Mouse (Mus musculus) limb, embryonic 10.5 days (tissue): Measurements from ENCODE around the gene Plcb4. TPM values are rescaled to one million over a fixed set of nuclear protein-coding genes. Genes with fewer than 3 reads are reported as not detected.
A peak's percentile ranks its signal among the peaks of the same experiment; 100 is the strongest.

Source experiments
- DNase-seq: peaks from one replicate; pipeline ENCODE4 v3.0.0-alpha.2; 2017; ENCODE audit warnings: low spot score
- H3K27ac ChIP-seq: fragments of 300-500 bp; sonication (generic); 2 replicates; pipeline ENCODE4 v1.5.1; 2016; ENCODE audit warnings: mild to moderate bottlenecking
- H3K27me3 ChIP-seq: fragments of 300-500 bp; sonication (generic); 2 replicates; pipeline ENCODE4 v1.6.1; 2016; ENCODE audit warnings: low read depth, mild to moderate bottlenecking; ENCODE audit not compliant: poor library complexity, severe bottlenecking
- H3K36me3 ChIP-seq: fragments of 300-500 bp; sonication (generic); 2 replicates; pipeline ENCODE4 v1.6.1; 2016; ENCODE audit warnings: mild to moderate bottlenecking, moderate library complexity
- H3K4me1 ChIP-seq: fragments of 300-500 bp; sonication (generic); 2 replicates; pipeline ENCODE4 v1.6.1; 2016
- H3K4me3 ChIP-seq: fragments of 300-500 bp; sonication (generic); 2 replicates; pipeline ENCODE4 v1.5.1; 2016; ENCODE audit warnings: mild to moderate bottlenecking, moderate library complexity
- H3K9me3 ChIP-seq: fragments of 300-500 bp; sonication (generic); replicated peaks from 2 replicates; pipeline ENCODE4 v1.6.1; 2016; ENCODE audit warnings: mild to moderate bottlenecking
- WGBS: fragments of 180-500 bp; shearing (Covaris S2); methylation state at CpG from one replicate; pipeline ENCODE4 v1.1.7; 2016; 5-methylcytosine and 5-hydroxymethylcytosine counted together
- polyA plus RNA-seq: library from polyadenylated mRNA; unstranded; fragments of >200 nt; fragmentation: Nextera tagmentation; extraction: Ambion mirVana; gene quantifications from 2 replicates; pipeline ENCODE4 v1.2.1, GENCODE M21; 2016

The Plcb4 gene
- polyA plus RNA-seq, 1 experiment from 2014 or later: 10.7 TPM

DNA sequence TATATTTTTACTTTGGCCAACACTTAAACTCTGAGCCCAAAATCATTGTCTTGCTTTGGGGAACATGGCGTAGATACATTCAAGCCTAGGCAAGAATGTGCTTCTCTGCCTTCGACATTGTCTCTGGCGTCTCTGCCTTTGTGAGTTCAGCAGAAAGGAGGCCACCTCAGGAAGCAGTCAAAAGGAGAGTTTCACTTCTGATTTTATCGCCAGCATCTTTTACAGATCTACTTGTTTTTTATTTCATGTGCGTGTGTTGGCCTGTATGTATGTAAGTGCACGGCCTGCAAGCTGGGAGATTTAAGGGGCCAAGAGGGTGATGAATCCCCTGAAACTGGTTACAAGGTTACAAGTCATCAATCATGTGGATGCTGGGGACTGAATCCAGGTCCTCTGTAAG is 6.8 kb upstream of the Plcb4 start:
- no peak overlapping the region for H3K27ac ChIP-seq
- DNase-seq: no peak
- no peaks in the 10 kb centered on the region for H3K27me3 ChIP-seq
- H3K36me3 ChIP-seq: no peaks in the 10 kb centered on the region
- no peaks in the 10 kb centered on the region for H3K9me3 ChIP-seq
- H3K4me3 ChIP-seq: no peak overlapping the region
- WGBS: 82% methylated on average over 6 of the region's 6 CpGs
- H3K4me1 ChIP-seq: no peaks in the 10 kb centered on the region; the same call in 1 of the 2 replicates

DNA sequence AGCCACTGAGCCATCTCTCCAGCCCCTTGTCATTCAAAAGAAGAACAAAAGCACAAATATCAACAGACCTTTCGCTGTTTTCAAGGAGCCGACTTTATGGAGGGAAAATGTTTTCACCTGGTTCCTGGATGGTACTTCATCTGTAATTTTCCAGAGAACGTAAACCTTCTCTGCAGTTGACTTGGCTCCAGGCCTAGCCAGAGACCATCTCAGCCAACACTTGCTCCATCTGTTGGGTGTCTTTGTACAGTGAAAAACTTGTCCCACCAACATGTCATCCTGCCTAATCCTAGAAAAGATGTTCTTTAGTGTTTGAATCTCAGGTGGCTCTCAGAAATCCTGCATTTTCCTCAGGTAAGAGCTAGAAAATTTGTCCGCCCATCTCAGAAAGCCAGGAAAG is 6.4 kb upstream of the Plcb4 start:
- Histone ChIP-seq H3K27ac (no peak overlapping the region), H3K4me3 (no peak overlapping the region), H3K27me3 (no peaks in the 10 kb centered on the region), H3K9me3 (no peaks in the 10 kb centered on the region), H3K4me1 (no peaks in the 10 kb centered on the region; the same call in 1 of the 2 replicates), H3K36me3 (no peaks in the 10 kb centered on the region)
- 89% methylated on average over 4 of the region's 4 CpGs for WGBS
- DNase-seq: no peak

DNA sequence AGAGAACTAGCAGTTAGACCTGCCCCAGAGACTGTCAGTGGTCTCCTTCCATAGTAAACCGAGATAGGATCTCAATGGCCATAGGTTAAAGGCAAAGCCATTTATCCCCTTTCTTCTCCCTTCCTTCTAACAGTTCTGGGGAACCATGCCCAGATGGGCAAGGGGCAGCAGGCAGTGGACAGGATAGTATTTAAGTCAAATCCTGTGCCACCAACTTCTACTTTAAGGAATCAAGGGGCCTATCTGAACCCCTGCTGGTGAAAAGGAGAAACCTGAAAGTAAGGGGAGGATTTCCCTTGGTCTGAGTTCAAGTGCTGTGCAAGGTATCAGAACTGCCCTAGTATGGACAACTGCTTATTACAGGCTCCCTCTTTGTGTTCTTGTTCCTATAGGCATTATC is 2.9 kb upstream of the Plcb4 start:
- no peak overlapping the region for H3K27ac ChIP-seq
- no peaks in the 10 kb centered on the region for H3K27me3 ChIP-seq
- no peaks in the 10 kb centered on the region for H3K36me3 ChIP-seq
- H3K4me3 ChIP-seq: no peak overlapping the region
- peaks cover 9% of the 10 kb centered on the region for H3K4me1 ChIP-seq
- H3K9me3 ChIP-seq: no peaks in the 10 kb centered on the region
- no peak for DNase-seq
- 82% methylated on average over 1 of the region's 1 CpGs for WGBS

DNA sequence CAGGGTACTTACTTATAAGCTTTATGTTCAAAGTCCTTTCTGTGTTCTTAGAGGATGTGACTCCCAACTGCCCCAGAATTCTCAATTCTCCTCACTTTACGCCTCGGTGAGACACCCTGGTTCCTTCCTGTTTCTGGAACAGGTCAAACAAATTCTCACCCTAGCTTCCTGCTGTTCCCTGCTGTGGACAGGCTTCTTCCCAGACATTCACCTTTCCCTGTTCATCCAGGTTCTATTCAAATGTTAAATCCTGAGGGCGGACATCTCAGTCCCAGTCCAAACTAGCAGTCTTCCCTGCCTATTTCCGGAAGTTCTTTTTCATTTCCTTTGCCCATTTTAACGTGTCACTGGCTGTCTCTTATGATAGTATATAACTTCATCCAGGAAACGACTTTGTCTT is 2.2 kb upstream of the Plcb4 start:
- DNase-seq: no peak
- Histone ChIP-seq H3K27ac (no peak overlapping the region), H3K9me3 (no peaks in the 10 kb centered on the region), H3K27me3 (no peaks in the 10 kb centered on the region), H3K4me1 (peaks cover 9% of the 10 kb centered on the region), H3K36me3 (no peaks in the 10 kb centered on the region), H3K4me3 (no peak overlapping the region)
- WGBS: 83% methylated on average over 6 of the region's 6 CpGs

DNA sequence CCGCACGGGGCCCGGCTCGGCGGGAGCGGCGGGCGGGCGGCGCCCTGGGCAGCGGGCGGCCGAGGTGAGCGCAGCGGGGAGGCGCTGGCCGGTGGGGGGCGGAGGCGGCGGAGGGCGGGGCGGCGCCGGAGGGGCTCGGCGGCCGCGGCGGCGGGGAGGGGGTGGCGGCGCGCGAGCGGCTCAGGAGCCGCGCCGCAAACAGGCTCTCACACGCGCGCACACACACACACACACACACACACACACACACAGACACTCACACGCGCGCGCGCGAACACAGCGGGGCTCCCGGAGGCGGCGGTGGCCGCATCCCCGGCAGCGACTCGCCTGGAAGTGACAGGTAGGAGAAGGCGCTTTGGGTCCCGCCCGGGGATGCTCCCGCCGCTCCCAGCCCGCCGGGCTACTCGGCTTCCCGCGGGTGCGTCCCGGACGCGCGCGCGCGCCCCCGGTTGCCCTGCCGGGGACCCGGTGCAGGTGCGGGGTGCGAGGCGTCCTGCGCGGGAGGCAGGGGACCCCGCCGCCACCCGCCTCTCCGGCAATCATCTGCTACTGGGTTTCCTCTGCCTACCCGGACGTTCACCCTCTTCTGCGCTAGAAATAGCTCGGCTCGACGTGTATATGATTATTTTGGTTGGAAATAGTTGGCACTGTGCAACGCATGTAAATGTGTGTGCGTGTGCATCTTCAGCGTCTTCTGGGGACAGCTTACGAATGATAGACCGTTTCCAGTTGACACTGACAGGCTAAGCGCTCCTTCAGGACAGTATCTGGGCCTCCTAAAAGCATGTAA is 775 bp downstream of the Plcb4 start:
- Histone ChIP-seq H3K27me3 (no peaks in the 10 kb centered on the region), H3K4me3 (peak overlapping the region; percentile 86), H3K9me3 (no peaks in the 10 kb centered on the region), H3K27ac (peak overlapping the region; percentile 100), H3K4me1 (peaks cover 9% of the 10 kb centered on the region), H3K36me3 (peaks cover 6% of the 10 kb centered on the region; the same call in 1 of the 2 replicates)
- under 1% methylated on average over 70 of the region's 97 CpGs for WGBS
- peak; percentile 83 for DNase-seq

DNA sequence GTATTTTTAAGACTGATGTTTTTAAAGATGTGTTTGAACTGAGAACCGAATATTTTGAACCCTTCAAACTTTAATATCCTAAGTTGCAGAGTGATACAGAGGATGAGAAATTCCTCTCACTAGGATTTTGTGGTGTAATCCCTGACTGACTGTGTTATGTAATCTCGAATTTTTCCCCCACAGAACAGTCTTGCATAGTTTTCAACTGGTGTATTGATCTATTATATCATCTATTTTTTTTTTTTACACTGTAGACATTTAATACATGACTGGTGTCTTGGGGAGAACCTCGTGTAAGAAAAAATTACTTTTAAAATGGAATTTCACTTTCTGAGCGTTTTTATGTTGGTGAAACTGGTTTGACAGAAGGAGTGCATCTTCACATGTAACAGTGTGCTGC is 2.0 kb downstream of the Plcb4 start:
- H3K27me3 ChIP-seq: no peaks in the 10 kb centered on the region
- no peak for DNase-seq
- no peak overlapping the region for H3K4me3 ChIP-seq
- WGBS: 56% methylated on average over 4 of the region's 4 CpGs
- peaks cover 6% of the 10 kb centered on the region; the same call in 1 of the 2 replicates for H3K36me3 ChIP-seq
- no peaks in the 10 kb centered on the region for H3K9me3 ChIP-seq
- peaks cover 9% of the 10 kb centered on the region for H3K4me1 ChIP-seq
- H3K27ac ChIP-seq: no peak overlapping the region

DNA sequence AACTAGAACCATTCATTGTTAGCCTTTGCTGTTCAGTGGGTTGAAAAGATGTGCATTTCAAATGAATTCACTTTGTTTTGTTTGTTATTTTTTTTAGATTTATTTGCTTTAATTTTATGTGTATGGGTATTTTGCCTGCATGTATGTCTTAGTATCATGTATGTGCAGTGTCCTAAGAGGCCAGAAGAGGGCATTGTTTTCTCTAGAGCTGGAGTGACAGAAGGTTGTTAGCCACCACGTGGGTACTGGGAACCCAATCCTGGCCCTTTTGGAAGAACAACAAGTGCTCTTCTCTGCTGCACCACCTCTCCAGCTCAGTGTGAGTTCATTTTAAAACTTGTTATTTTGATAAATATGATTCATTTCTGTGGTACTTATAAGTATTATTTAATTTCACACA is 5.0 kb downstream of the Plcb4 start:
- Histone ChIP-seq H3K27ac (no peak overlapping the region), H3K9me3 (no peaks in the 10 kb centered on the region), H3K4me3 (no peak overlapping the region), H3K27me3 (no peaks in the 10 kb centered on the region), H3K36me3 (peaks cover 6% of the 10 kb centered on the region), H3K4me1 (no peaks in the 10 kb centered on the region)
- 77% methylated on average over 1 of the region's 1 CpGs for WGBS
- DNase-seq: no peak

DNA sequence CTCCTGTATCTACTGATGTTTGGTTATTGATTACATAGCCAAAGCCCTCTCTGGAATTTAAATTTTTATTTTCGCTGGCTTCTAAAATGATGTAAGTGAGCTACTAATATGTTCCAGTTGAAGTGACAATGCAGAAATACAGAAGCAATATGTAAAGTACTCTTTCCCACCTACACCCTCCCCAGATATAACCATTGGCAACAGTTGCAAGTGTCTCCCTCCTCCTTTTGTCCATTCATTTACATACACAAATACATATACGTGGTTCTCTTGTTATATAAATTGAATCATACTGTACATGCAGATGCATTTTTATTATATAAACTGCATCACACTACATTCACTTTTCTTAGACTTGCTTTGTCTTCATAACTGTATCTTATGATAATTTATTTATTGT is 8.7 kb downstream of the Plcb4 start:
- H3K36me3 ChIP-seq: peaks cover 6% of the 10 kb centered on the region
- no peaks in the 10 kb centered on the region for H3K9me3 ChIP-seq
- H3K27ac ChIP-seq: no peak overlapping the region
- H3K27me3 ChIP-seq: no peaks in the 10 kb centered on the region
- no peaks in the 10 kb centered on the region for H3K4me1 ChIP-seq
- 96% methylated on average over 2 of the region's 2 CpGs for WGBS
- no peak overlapping the region for H3K4me3 ChIP-seq
- DNase-seq: no peak

DNA sequence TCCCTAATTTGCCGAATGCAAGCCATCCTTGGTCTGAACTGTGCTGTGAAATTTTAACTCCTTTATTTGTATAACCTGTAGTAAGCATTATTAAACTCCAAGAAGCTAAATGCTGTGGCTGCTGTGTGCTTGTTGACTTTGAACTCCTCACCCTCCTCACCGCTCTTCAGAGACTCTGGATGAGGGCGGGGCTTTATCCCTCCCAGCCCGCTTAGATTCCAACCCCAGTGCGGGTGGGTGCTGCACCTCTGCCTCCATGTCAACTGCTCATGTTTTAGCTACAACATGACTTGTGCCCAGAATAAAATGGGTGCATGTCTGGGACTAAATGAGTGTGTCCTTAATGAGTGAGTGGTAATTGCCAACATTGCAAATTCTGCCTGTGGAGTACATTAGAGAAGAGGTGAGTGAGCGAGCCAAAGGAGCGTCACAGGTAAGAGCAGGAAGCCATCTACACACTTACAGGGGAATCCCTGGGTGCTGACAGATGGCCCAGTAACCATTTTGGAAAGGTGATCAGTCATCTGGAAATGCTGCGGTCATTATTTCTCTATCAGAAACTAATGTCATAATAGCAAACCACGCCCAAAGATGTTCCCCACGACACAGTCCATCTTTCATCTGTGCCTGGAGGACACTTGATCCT is 13.8 kb downstream of the Plcb4 start:
- Histone ChIP-seq H3K27me3 (no peaks in the 10 kb centered on the region), H3K4me1 (peaks cover 3% of the 10 kb centered on the region; the same call in 1 of the 2 replicates), H3K9me3 (no peaks in the 10 kb centered on the region), H3K36me3 (no peaks in the 10 kb centered on the region), H3K4me3 (no peak overlapping the region), H3K27ac (no peak overlapping the region)
- WGBS: 84% methylated on average over 10 of the region's 10 CpGs
- no peak for DNase-seq

DNA sequence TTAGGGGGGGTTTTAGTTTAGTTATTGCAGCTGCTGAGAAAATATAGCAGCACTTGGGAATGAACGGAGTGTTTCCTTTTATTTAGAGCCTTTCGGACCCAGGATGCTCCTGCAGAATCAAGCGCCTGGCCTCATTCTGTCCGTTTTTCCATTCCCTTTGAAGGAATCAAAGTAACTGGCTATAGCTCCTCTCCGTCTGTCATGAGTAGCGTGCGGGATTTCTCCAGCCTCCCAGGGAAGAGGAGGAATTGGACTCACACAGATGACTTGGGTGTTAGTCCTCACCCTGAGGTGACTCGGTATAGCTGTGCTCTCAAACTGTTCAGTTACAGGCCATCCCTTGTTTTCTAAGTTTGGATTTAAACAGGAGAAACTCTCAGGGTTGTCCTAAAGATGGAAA is 14.8 kb downstream of the Plcb4 start:
- H3K27me3 ChIP-seq: no peaks in the 10 kb centered on the region
- no peak overlapping the region for H3K4me3 ChIP-seq
- no peaks in the 10 kb centered on the region for H3K9me3 ChIP-seq
- peaks cover 4% of the 10 kb centered on the region; the same call in 1 of the 2 replicates for H3K4me1 ChIP-seq
- DNase-seq: no peak
- no peak overlapping the region for H3K27ac ChIP-seq
- no peaks in the 10 kb centered on the region for H3K36me3 ChIP-seq
- 91% methylated on average over 8 of the region's 8 CpGs for WGBS

DNA sequence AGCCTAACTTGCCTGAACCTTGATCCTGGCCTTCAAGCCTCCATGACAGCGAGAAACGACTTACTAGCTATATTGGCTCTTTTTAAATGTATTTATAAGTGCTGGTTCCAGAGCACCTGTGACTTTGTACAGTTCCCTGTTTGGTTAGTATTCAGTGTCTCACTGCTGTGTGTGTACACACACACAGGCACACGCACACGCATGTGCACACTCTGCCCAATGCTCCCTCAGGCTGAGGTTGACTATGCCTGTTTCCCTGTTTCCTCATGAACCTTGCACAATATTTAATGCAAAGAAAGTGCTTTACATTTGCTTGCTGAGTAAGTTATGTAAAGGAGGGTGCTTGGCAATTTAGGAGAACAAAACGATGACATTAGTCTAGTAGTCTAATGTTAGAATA is 16.5 kb downstream of the Plcb4 start:
- 96% methylated on average over 5 of the region's 5 CpGs for WGBS
- H3K27me3 ChIP-seq: no peaks in the 10 kb centered on the region
- peaks cover 4% of the 10 kb centered on the region; the same call in 1 of the 2 replicates for H3K4me1 ChIP-seq
- no peak for DNase-seq
- H3K9me3 ChIP-seq: no peaks in the 10 kb centered on the region
- no peak overlapping the region for H3K27ac ChIP-seq
- H3K4me3 ChIP-seq: no peak overlapping the region
- H3K36me3 ChIP-seq: no peaks in the 10 kb centered on the region

DNA sequence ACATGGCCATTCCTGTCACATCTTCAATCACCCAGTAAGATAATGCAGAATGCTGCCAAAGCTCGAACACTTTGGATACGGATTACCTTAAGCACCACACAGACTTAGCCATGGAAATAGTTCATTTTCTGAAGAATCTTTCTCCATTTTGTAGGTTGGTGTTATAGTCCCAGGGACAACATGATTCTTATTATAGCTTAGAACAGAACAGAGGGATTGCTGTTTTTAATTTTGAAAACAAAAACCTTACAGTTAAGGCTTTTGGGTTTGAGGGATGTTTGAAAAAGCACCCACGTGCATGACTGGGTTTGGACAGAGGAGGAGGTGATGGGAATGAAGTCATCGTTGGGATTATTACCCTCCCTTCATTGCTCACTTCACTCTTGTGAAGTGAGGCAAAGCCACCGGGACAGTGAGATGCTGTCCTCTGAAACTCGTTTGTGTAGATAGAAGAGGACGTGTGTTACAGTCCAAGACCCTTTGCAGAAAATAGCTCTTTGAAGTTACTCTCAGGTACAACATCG is 18.2 kb downstream of the Plcb4 start:
- DNase-seq: no peak
- no peak overlapping the region for H3K4me3 ChIP-seq
- no peaks in the 10 kb centered on the region for H3K36me3 ChIP-seq
- H3K4me1 ChIP-seq: peaks cover 4% of the 10 kb centered on the region; the same call in 1 of the 2 replicates
- H3K27ac ChIP-seq: no peak overlapping the region
- no peaks in the 10 kb centered on the region for H3K27me3 ChIP-seq
- H3K9me3 ChIP-seq: no peaks in the 10 kb centered on the region
- WGBS: 82% methylated on average over 8 of the region's 8 CpGs

DNA sequence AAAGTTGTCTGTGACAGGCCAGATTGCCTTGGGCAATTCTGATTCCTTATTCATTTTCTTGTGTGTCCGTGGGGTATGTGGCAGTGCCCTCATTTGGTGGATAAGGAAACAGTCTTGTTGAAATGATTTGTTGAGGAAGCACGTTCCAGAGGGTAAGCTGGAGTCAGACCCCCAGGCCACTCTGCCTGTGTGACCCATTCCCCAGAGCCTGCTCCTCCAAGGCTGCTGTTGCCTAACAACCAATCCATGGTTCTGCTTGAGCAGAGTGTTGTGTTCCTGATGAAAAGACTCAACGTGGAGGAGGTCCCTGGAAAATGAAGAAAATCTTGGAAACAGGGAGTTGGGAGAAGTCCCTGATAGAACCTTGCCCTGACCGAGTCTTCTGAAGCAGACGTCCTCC is 18.8 kb downstream of the Plcb4 start:
- DNase-seq: no peak
- Histone ChIP-seq H3K27me3 (no peaks in the 10 kb centered on the region), H3K9me3 (no peaks in the 10 kb centered on the region), H3K4me1 (peaks cover 4% of the 10 kb centered on the region; the same call in 1 of the 2 replicates), H3K36me3 (no peaks in the 10 kb centered on the region), H3K27ac (no peak overlapping the region), H3K4me3 (no peak overlapping the region)
- WGBS: 67% methylated on average over 5 of the region's 5 CpGs
